Mouse (Mus musculus): Measurements from ENCODE around the gene Papola.

DNA sequence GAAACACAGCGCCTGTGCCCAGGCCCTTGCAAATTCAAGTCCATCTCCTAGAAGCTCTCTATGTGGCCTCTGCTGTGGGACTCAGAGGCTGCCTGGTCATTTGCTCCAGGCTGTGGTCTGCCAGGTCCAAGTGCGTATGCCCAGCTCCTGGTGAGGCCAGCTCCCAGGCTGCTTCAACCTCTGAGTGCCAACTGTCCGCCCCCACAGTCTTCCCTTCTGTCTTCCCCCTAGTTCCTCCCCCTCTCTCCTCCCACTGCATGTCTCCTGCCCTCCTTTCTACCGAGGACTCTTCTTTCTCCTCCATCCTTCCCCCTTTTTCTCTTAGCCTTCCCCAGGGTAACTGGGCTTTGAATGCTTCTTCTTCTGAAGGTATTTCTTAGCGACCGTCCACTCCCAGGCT is 77.6 kb downstream of the Papola start:
- no peak for TF ChIP-seq ZC3H11A (IDR thresholded peaks at IDR 0.05; ENCODE audit: borderline replicate concordance, low read depth, low read length)
- TF ChIP-seq MAFK (IDR thresholded peaks at IDR 0.05; ENCODE audit: insufficient read depth, low read depth, low read length), result no peak
- no peak for TF ChIP-seq ZNF384 (IDR thresholded peaks at IDR 0.05; ENCODE audit: low read depth, low read length)
- TF ChIP-seq HCFC1 (IDR thresholded peaks at IDR 0.05; ENCODE audit: borderline replicate concordance, insufficient read depth, low read length), result no peak
